Mouse (Mus musculus) c-Kit-positive CD71-negative TER-119-negative erythroid progenitor cells, embryonic 14.5 days (primary cell): ENCODE data around the gene Cul1.

Experiments used
- DNase-seq: peaks from one replicate; pipeline ENCODE4 v3.0.0-alpha.2; 2013; ENCODE audit warnings: low read depth

Cul1 gene

DNA sequence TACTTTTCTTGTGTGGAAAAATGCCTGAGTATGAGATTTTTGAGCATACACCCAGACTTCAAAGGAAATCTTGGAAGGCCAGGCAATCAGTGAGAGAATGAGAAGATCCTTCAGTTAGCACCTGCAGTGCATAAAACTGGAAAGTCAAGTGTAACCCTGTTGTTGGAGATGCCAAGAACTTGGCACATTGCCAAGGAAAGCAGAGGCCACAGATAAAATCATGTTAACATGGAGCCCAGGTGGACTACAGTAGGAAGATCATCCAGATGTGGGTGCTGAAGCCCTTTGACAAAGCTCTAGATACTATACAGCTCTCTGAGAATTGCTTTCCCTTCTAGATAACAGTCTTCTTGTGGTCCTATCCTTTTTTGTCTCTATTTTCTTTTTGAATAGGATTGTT, 19.2 kb downstream of the Cul1 start:
- no peak for DNase-seq

DNA sequence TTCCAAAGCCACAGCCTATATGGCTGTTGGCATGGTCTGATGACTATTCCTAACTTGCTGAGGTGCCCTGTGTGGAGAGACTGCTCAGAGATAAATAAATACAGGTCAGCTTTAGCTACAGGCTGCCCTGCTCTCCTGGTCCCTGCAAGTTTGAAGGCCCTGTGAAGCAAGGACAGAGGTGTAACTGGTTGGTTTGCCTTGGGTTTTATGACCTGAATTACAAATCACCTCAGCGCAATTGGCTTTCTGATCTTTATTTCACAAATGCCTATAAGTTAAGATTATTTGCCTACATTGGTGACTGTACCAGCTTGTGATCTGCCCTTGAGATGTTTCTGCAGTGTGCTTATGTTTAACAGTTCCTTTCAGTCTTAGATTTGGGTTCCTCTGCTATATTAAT, 28.8 kb downstream of the Cul1 start:
- no peak for DNase-seq

DNA sequence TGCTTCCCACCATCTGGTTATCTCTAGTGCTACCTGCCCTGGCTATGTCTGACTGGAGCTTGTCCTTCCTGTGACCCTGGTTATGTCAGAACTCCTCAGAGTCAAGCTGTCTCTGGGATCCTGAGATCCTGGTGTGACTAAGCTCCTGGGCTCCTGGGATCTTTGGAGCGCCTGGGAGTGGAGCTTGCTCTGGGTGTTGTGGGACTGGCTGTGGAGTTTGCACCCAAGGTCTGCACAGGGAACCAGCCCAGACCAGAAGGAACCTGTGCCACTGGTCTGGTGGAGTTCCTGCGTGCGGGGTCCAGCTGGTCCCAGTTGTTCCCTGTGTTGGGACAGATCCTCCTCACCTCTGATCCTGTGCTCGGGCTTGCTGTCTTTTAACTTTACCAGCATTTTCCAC, 41.4 kb downstream of the Cul1 start:
- no peak for DNase-seq

DNA sequence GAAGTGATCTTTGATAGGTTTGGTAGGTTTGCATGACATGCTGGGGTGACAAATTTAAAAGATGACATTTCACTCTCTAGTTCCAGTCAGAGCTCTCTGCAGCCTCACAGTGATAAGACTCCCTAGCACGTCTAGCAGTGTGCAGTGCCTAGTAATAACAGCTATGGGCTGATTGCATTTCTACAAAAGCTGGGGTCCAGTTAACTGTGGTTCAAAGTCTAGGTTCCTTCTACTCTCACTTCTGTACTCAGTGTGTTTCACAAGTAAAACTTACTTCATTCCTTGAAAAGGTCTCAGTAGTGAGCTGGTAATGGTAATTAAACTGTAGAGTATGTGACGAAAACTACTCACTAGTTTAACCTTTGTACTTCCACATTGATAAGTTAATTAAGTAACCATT, 66.8 kb downstream of the Cul1 start:
- DNase-seq: no peak

DNA sequence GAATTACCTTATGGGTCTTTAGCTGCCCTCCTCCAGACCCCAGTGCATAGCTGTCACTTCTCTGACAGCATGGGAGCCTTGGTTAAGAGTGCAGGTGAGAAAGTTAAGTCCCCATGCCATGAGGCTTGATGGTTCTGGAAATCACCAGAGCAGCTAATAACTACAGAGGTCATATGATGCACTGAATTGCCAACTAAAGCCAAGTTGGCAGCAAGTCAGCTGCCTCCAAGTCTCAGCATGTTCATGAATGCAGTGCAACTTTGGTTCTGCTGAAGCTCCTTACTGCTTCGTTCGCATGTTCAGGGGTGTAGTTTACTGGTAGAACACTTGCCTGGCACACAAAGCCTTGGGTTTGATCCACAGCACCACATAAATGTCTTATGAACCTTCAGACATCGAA, 69.2 kb downstream of the Cul1 start:
- DNase-seq: no peak

DNA sequence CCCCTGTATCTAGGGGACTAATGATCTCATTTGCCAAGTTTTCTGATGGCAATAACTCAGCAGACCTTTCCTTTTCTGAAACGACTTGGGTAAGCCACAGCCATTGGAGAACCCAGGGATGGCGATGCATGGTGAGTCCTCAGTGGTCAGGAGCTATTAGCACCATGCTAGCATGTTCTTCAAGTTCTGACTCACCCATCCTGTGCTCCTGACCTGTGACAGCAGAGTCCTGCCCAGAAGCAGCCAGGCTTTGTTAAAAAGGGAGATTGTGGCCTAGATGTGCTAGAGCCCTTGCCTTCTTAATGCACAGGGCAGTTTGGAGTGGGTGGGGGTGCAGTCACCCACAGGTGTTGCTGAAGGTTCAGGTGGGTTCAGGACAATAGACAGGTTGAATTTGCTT, 71.8 kb downstream of the Cul1 start:
- no peak for DNase-seq

DNA sequence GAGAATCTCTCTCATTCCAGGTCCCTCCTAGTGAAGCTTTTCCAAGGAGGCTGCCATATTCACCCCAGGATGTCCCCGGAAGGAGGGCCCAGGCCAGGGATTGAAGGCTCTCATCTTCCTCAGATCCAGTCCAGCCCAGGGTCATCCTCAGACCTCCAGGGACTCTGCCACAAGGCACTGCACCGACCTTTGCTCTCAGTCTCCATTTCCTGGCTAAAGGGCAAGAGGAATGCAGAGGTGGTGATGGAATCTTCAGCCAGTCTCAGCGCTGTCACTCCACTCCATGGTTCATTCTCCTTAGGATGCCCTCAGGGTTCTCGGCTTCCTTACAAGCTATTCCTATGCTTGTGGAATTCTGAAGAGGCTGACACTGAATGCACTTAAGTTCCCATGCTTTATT, 73.2 kb downstream of the Cul1 start:
- no peak for DNase-seq

DNA sequence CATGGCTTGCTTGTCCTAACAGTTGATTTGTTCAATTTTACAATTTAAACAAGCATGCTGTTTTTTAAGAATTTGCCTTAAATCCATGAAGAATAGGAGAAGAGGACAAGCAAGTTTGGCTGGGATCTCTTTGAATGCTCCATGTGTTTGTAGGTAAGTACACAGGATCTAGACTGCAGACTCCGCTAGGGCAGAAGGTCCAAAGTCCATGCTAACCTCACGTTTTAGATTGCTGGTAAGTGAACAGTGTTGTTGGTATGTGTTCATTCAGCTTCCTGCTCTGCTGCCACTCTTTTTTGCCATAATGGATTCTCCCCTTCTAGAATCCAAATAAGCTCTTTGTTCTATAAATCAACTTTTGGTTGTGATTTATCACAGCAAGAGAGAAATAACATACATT, 73.9 kb downstream of the Cul1 start:
- DNase-seq: no peak

DNA sequence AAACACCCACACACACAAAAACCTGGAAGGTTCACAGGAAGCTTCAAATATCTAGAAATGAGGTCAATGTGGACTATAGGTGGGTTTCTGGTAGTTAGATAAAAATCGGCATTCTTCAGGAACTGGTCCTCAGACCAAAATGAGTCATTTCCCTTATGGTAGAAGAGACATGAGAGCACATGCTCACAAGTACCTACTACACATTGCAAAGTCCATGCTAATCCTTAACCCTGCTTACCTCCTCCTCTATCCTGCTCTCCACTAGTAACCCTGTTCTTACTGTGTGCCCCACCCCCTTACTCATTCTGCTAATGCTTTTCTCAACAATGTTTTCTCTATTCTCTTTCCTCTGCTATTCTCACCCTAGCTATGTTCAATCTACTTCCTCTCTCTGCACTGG, 74.5 kb downstream of the Cul1 start:
- DNase-seq: no peak

DNA sequence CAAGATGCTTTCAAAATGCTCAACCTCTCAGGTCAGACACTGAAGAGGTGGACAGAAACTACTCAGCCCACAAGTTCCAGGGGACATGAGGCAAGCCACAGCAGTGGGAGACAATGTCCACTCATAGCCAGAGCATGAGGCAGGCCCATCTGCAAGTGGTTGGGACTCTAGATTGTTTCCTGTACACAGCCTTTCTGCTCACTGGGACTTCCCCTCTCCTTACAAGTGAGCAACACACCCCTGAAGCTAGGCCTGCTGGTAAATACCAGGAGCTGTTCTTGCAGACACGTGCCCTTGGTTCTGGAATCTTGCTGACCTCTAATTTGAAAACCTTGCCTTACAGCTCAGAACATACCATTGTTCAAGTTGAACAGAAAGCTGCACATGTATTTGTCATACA, 79.3 kb downstream of the Cul1 start:
- DNase-seq: no peak

DNA sequence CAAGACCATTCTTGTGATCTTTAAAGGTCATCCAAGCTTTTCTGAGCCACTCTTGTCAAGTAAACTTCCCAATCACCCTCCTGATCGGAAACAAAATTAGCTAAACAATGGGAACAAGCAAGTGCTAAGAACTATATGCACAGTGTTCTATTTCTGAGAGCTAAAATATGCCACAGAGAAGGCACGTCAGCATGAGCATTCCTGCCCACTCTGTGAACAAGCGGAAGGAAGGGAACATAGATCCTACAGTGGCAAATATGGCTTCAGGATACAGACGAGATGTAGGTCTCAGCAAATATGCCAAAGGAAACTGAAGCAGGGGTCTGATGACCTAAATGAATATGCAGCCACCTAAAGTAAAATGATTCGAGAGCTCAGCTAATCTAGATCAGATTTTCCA, 82.1 kb downstream of the Cul1 start:
- no peak for DNase-seq

DNA sequence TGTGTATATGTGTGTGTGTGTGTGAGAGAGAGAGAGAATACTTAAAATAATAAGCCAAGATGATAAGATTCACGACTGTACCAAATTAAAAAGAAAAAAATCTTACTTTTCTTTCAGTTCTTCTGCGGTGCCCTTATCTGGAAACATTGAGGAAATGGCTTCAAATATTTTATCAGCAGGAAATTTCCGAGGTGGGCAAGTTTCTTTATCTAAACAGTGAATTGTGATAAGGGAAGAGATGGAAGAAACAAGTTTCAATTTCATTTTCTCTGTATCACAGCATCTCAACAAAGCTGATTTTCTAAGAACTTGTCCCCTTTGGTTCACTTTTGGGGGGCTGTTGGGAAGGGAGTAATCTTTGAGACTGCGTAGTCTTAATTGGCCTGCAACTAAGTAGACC, 99.1 kb downstream of the Cul1 start:
- DNase-seq: no peak

DNA sequence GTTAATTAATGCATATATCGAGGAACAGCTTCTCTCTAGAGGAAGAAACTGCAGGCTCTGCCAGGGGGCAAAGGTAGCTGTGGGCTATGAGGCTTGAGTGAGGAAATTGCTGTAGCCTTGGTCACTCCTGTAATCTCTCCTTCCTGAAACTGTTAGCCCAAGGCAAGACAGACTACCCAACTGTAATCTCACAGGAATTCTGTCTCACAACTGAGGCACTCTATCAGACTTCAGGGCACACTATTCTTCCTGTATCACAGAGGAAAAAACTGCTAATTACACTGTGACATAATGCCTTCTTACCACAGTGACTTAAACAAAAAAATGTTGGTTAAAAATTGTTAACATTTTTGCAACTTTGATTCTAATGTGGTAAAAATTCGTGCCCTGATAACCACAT, 106.1 kb downstream of the Cul1 start:
- no peak for DNase-seq

DNA sequence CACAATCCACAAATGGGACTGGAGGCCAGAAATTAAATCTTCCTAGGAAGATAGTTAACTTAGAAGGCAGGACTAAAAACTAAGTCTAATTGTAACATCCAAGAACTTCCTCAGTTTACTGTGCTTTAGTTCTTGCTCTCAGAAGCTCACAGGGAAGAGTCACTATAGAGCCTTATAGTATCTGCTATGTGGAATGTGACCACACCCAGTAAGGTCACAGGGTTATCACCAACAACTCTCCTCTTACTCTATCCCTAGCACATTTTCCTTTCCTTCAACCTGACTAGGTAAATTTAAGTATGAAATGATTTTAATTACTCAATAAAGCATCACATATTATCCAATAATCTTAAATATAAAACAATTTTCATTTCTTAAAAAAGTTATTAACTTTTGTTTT, 107.2 kb downstream of the Cul1 start:
- DNase-seq: no peak

DNA sequence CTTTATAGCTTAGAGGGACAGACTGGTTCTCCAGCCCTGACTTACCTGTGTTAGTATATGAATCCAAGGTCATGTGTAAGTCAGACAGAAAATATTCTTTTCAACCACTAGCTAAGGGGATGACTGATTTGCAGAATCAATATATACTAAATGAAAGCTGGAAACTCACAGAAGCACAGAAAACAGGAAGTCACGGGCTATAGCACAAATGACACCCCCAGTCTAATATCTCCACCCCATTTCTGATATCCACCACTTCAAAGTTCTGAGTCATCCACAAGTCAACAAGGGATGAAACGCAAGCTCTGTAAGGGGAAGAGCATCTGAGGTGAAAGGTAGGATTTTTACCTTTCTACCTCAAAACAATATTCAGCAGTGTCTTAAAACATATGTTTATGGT, 107.6 kb downstream of the Cul1 start:
- no peak for DNase-seq

DNA sequence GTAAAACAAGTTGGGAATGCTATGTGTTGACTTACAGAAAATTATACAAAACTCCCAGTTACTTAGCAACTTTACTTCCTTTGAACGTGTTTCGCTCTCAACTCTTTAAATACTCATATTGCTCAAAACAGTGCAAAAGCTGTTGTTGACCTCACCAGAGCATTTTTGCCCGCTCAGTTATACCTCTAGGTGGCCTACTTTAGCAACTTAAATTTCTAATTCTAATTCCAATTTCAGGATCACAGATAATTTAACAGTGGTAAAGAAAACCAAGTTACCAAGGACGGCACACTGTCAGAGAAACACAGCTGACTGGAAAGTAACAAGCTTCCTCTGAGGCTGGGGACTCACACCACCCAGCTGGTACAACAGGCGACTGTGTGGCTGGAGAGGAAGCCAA, 108.2 kb downstream of the Cul1 start:
- no peak for DNase-seq

DNA sequence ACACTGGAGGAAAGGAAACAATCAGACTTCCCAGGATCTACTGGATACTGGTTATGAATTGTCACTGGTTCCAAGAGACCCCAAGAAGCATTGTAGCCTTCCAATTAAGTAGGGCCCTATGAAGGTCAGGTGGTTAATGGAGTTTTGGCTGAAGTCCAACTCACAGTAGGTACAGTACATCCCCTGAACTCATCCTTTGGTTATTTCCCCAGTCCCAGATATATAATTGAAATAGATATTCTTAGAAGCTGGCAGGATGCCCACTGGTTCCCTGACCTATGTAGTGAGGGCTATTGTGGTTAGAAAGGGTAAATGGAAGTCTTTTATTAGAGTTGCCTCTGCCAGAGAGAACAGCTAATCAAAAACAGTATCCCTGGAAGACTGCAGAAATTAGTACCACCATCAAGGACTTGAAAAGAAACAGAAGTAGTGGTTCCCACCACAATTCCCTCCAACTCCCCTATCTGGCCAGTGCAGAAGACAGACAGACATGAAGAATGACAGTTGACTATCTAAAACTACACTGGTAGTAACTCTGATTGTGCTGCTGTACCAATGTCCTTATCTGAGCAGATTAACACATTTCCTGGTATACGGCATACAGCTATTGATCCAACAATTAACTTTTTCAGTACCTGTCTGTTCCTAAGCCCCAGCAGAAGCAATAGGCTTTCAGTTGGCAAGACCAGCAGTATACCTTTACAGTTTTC, 112.3 kb downstream of the Cul1 start:
- DNase-seq: peak; percentile 17

DNA sequence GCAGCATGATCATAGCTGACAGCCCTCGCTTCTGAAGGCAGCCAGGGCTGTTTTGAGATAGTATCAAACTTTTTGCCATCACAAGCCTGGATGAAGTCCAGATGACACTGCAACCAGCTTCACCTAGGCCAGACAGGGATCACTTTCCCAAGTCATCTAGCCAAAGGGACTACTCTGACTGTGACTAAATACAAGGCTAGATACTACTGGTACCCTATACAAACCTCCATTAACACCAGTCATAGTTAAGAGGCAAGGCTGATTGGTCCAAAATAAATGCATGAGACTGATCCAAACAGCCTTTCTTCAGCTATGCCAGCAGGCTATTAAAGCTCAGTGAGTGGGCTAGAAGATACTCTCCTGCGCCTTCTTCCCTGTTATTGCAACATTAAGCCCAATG, 119.7 kb downstream of the Cul1 start:
- no peak for DNase-seq
